Mouse (Mus musculus) liver, postnatal 0 days (tissue): Measurements from ENCODE around the gene St5.

Experiments used
- CTCF ChIP-seq: sonication (generic); IDR thresholded peaks from 2 replicates; pipeline ENCODE4 v1.5.1; 2016; ENCODE audit warnings: antibody characterized with exemption, low read depth
- EP300 ChIP-seq: IDR thresholded peaks from 2 replicates; pipeline ENCODE4 v1.6.1; 2016; ENCODE audit warnings: antibody characterized with exemption, low read depth, mild to moderate bottlenecking

DNA sequence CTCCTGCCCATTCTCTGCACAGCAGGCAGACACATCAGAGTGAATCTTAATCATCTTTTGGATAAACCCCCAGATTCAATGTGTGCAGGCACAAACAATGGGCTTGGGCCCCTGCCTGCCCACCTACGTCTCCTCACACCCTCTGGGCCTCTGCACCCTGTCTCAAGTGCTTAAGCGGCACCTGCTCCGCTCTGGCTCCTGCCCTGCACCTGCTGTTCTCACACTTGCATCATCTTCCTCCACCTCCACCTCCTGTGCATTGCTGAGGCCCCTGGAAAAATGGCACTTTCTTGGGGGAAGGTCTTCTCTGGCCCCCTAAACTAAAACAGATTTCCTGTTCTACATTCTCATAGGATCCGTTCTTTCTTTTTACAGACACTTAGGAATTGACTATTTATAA, 169.5 kb downstream of the St5 start:
- TF ChIP-seq CTCF (no peak), EP300 (no peak)
